19 mouse cellular contexts compared by ENCODE assay signal in the genomic region with DNA sequence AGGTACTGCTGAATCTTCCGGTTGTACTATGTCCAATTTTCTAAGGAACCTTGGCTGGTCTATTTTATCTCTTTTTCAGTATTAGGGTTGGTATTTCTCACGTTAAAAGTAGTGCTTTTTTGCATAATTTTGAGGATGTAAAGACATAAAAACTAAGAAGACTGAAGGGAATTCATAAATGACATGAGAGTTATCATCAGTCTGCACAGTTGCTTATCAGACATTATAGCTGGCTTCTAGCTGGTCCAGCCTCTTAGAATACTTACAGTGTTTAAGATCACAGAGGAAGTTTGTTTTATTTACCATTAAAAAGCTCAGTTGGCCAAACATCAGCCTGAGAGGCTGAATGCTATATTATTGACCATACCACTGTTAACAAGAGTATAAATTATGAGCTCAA.
A peak's percentile ranks its signal among the peaks of the same experiment; 100 is the strongest.
DNase-seq lines count a peak whose midpoint lies in the region; TF ChIP-seq lines count a peak whose summit lies in the region.
"Had no signal": no experiment of that assay in that cellular context is flagged by ENCODE, and none has a peak within 500 bp of the region (broad histone marks: within the 10 kb centered on the region; RNA-seq: fewer than 3 reads in every experiment).

No protein-coding gene starts in this region.

- peak; percentile 63 for DNase-seq in MEL-GATA-1-ER (ENCODE audit: extremely low read depth, low read depth)
- DNase-seq in c-Kit-positive CD71-positive TER-119-negative erythroid progenitor cells, embryonic 14.5 days (ENCODE audit: low read depth), result peak; percentile 53
- no peak for DNase-seq in urinary bladder, adult 18-20 months (ENCODE audit: low spot score in 2 of 2)
- no peak for DNase-seq in heart, adult 2 months
- no peak for DNase-seq in layer of hippocampus, adult 9-11 months
- DNase-seq: adrenal gland, adult 2 months; adrenal gland, postnatal 10 days; adrenal gland, postnatal 25 days; cerebellum, adult 11-12 months; cerebellum, adult 2 months; cerebellum, adult 9-11 months; cerebellum, postnatal 14 days; cerebellum, postnatal 36 days; embryo, embryonic 11 days had no signal

- no peaks in the 10 kb centered on the region for H3K4me1 ChIP-seq in heart, adult 2 months (ENCODE audit: control insufficient read depth, insufficient read depth, low read length)
- H3K4me1 ChIP-seq: embryonic facial prominence, embryonic 13.5 days; embryonic facial prominence, embryonic 15.5 days; forebrain, embryonic 10.5 days; forebrain, embryonic 12.5 days had no signal

- H3K4me3 ChIP-seq in heart, adult 2 months, result no peak overlapping the region
- H3K4me3 ChIP-seq: embryonic facial prominence, embryonic 13.5 days; embryonic facial prominence, embryonic 15.5 days; erythroblast, embryonic 14.5 days; forebrain, embryonic 10.5 days; forebrain, embryonic 12.5 days had no signal

- 48% methylated on average over 2 of the region's 2 CpGs for WGBS in heart, adult 2 months

- no peak for TF ChIP-seq CTCF in heart, adult 2 months (IDR thresholded peaks at IDR 0.05)

- no peaks in the 10 kb centered on the region for H3K36me3 ChIP-seq in heart, adult 2 months (ENCODE audit: control insufficient read depth, insufficient read depth, low read length)
- H3K36me3 ChIP-seq: embryonic facial prominence, embryonic 13.5 days; embryonic facial prominence, embryonic 15.5 days; forebrain, embryonic 10.5 days; forebrain, embryonic 12.5 days had no signal

- H3K27ac ChIP-seq in heart, adult 2 months, result no peak overlapping the region
- H3K27ac ChIP-seq: embryonic facial prominence, embryonic 13.5 days; embryonic facial prominence, embryonic 15.5 days; forebrain, embryonic 10.5 days; forebrain, embryonic 12.5 days had no signal

- H3K79me2 ChIP-seq in heart, adult 2 months (replicated peaks; ENCODE audit: control insufficient read depth, insufficient read depth, low read length), result no peaks in the 10 kb centered on the region

- no peaks in the 10 kb centered on the region for H3K27me3 ChIP-seq in heart, adult 2 months (ENCODE audit: control insufficient read depth, insufficient read depth, low read length)
- H3K27me3 ChIP-seq: embryonic facial prominence, embryonic 13.5 days; embryonic facial prominence, embryonic 15.5 days; forebrain, embryonic 12.5 days had no signal

- no peak for TF ChIP-seq EP300 in heart, adult 2 months (IDR thresholded peaks at IDR 0.05; ENCODE audit: insufficient read depth, low read depth, low read length)

- no peak for TF ChIP-seq POLR2A in heart, adult 2 months (IDR thresholded peaks at IDR 0.05; ENCODE audit: insufficient read depth, low read depth, low read length)

- intact Hi-C loops in heart, adult 2 months (cut with DNase I), result no loop called here

- no peak overlapping the region for H3K9ac ChIP-seq in heart, adult 2 months (ENCODE audit: low read depth, low read length)
- H3K9ac ChIP-seq: embryonic facial prominence, embryonic 13.5 days; embryonic facial prominence, embryonic 15.5 days; forebrain, embryonic 12.5 days had no signal

Comparison
In these comparisons a context has a peak if more than half of its experiments do, and no peak if none do; other contexts are left out.
1. DNase-seq: peak in MEL-GATA-1-ER (single experiment) and c-Kit-positive CD71-positive TER-119-negative erythroid progenitor cells, embryonic 14.5 days (single experiment); none in urinary bladder, adult 18-20 months (0 of 2), heart, adult 2 months (0 of 2) and layer of hippocampus, adult 9-11 months (single experiment).